Mouse (Mus musculus) hematopoietic stem cell, adult 5-6 weeks (primary cell): Measurements from ENCODE around the gene Gsap. TPM values are rescaled to one million over a fixed set of nuclear protein-coding genes. Genes with fewer than 3 reads are reported as not detected.

Experiments
- ATAC-seq, 2 experiments: fragments of 125-278 bp in 1 of 2; replicated peaks in 1 of 2; 2 replicates each; pipeline ENCODE4 v1.8.0; 2016 to 2017; ENCODE audit warnings: inconsistent platforms in 2 of 2, mild to moderate bottlenecking in 2 of 2, moderate number of reproducible peaks in 2 of 2, low read depth in 1 of 2, moderate TSS enrichment in 1 of 2; ENCODE audit not compliant: low FRiP score in 2 of 2, poor library complexity in 2 of 2, severe bottlenecking in 2 of 2, insufficient read depth in 1 of 2, low TSS enrichment in 1 of 2
- total RNA-seq: library from RNA; stranded (forward); fragments of 172-1452, 232-1000 nt; gene quantifications from 2 replicates; pipeline ENCODE4 v1.2.3, GENCODE M21; 2017

Gsap gene
- 11.6 and 24.8 TPM in 2 replicates for total RNA-seq

DNA sequence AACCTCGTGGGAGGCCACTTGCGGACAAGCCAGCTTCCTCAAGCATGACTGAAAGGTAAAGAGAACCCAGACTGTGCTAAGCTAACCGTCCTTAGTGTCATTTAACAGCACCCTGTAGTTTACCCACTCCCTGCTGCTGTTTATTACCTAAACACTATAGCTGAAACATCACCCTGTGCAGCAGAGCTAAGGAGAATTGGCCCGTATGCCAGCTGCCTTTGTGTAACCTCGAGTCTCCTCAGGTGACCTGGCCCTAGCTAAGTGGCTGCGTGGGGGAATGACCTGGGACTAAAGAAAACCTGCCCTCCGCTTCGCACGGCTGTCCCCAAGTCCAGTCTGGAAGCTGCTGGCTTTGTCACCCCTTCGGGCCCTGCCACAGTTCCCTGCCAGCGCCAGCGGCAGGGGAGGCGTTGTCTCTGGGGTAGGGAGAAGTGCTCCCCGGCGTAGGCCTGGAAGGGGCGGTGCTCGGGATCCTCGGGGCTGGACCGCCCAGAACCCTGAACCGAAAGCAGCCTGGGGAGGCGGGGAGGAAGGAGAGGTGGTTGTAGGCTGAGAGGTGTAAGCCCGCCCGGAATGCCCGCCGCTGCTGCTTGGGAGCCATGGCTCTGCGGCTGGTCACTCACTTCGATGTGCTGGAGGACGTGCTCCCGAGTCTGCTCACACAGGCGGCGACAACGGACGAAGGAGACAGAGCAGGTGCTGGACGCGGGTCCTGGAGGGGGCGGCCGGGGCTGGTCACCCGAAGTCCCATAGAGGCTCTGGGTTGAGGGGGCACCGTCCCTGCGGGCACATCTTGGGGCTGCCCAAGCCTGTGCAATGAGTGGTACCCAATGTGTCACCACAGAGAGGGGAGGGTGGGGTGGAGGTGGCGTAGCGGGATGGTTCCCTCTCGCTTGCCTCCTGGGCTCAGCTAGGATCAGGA, at the start of gene Gsap:
TSS of gene Gsap (plus strand) at position 492 of the 922 bp plus-strand sequence.
- ATAC-seq: peak; percentile 95 to 97

DNA sequence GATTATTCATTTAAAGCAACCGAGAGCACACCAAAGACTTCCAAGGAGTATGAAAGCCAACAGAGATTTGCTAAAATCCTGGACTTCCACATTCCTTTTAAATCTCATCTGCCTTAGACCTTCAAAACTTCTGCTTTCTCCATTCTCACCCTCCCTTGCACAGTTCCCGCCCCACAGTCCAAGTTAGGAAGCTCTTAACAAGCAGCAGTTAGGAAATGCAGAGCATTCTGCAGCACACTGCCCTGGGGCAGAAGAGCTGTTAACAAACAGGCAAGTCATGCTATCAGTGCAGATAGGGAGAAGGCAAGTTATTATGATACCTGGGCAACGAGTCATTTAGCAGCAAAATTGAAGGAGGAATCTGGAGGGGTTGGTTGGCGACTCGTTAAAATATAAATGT, 49.5 kb upstream of the Gsap start:
- ATAC-seq: no peak

DNA sequence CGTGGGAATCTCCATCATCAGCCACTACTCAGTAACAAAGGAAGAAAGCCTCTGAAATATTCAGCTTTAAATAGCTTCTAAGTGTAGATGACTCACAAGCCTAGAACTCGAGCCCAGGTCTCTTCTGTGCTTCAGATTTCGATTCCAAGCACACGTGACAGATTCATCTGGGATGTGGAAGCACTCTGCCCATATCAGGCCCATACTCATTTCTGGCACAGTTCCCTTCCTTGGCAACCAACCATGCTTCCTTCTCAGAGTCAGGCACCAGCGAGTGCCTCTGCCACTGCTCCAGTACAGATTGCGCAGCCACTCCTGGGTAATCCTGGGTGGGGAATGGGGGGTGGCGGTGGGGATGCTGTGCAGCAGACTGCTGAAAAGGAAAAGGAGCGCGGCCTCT, 46.5 kb upstream of the Gsap start:
- ATAC-seq: no peak

DNA sequence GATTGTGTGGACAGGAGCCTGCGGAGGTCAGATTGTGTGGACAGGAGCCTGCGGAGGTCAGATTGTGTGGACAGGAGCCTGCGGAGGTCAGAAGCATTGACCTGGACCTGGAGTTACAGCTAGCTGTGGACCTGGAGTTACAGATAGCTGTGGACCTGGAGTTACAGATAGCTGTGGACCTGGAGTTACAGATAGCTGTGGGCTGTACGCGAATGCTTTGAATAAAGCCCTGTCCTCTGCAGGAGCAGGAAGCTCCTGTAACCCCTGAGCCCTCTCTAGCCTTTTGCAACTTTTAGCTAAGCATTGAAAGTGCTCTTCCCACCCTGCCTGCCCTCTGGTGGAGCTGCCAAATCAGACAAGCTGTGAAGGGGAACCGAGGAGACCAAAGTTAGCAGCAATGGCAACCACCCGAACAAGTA, 44.9 kb upstream of the Gsap start:
- ATAC-seq: peak; percentile 87 to 90

DNA sequence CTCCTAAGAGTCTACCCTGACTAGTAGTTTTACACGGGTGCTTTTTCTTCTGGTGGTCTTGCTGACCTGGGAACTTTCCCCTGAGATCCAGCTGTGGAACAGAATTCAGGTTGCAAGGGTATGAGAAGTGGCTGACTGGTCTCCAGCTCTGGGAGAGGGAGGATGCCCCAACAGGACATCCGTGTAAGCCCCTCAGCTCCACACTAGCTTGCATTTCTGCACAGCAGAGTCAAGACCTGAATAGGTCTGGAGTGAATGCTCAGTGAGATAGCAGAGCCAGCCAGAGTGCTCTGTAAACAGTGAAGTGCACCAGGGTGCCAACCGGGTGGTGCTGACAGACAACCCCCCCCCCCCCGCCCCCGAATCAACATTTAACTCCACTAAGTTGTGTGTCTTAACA, 44.4 kb upstream of the Gsap start:
- ATAC-seq: no peak

DNA sequence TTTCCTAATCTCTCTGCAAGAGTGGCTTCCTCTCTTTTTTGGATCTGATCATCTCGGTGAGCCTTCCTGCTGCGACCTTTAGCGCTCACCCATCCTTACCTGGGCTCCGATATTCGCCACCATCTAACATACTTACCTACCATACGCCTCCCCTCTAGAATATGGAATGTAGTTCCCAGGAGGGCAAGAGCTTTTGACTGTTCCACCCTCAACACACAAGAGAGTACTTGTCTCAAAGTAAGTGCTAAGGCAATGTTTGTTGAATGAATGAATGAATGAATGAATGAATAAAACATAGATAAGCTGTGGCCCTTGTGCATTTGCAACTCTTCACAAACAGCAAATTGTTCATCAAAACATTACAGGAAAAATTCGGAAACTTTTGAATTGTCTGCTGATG, 43.0 kb upstream of the Gsap start:
- no peak for ATAC-seq

DNA sequence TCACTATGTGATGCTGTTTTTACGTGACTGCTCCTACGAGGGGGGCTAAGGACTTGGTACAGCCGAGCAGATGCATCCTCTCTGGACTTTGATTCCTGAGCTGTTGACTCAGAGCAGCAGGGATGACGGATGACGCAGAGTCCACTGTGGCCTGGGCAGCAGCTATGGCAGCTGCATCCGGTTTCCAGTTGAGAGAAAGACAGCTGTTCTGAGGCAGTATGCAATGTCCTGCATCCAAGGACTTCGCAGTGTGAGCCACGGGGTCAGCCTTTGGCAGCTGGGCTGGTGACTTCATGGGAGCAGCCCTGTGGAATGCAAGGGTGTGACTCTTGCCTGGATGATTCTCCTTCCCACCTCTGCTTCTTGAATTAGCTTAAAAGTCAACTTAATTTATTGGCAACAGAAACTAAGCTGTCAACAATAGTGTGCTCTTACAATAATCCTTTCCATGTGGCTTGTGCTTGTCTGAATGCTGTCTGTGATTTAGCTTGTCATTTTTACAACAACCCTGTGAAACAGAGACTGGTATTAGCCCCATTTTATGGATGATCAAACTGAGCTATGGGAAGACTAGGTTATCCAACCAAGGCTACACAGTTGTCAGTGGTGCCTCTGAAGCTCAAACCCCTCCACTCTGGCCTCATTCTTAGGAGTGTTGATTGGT, 41.4 kb upstream of the Gsap start:
- ATAC-seq: 0 out of 4 replicates have a peak, but pooled peaks of 1 of the 2 experiments have one; percentile 27

DNA sequence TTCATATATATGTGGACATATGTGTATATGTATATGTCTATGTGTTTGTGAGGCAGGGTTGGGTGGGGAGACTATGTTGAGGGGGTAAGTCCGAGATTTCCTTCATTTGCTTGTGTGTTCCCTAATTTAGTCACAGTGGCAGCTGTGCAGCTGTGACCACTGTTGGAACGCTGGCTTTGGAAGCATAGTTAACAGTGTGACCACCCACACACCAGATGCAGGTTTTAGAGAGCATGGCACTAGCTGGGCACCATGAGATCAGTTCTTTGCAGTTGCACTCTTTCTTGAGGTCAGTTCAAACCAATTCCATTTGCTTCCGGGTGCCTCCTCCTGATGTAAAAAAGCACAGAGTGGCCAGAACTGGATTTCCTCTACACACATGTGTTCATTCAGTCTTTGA, 37.7 kb upstream of the Gsap start:
- no peak for ATAC-seq

DNA sequence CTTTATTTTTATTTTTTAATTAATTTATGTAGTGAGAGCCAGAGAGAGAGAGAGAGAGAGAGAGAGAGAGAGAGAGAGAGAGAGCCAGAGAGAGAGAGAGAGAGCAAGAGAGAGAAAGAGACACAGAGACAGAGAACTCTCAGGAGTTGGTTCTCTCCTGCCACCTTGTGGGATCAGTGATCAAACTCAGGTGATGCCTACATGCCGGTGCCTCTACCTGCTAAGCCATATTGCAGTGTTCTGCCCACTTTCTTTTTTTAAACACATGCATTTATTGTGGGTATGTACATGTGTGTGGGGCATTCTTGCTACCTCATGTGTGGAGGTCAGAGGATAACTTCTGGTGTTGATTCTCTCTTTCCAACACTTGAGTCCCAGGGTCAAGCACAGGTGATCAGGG, 32.4 kb upstream of the Gsap start:
- no peak for ATAC-seq

DNA sequence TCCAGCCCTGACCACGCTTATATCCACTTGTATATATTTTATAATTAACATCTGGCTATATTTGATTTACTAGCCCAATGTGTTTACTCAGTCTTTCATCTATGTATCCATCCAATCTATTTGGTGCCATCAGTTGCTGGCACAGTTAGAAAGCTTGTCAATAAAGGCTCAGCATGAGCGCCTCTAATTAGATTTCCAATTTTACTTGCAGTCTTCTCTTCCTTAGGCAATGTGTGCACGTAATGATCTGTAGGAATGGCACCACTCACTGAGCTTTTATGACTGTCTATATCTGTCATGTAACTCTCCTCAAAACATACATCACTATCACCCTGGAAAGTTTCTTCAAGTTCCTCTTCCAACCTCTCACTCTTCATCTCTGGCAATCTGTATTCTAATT, 29.3 kb upstream of the Gsap start:
- no peak for ATAC-seq

DNA sequence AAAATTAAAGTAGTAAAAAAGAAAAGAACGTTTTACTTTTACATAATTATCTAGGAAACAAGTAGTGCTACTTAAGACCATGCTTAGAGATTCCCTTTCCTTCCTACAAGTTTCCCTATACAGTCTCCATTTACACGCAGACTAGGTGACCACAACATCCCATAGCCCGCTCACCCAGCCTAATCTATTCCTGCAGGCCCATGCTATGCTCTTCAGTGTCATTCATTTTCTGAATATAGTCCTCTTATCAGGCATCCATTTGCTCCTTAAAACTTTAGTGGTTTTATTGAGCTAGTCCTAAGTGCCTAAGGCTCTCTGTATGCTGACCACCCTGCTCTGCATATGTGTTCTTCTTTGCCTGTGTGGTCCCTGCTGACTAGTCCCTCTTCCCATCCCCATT, 26.5 kb upstream of the Gsap start:
- no peak for ATAC-seq

DNA sequence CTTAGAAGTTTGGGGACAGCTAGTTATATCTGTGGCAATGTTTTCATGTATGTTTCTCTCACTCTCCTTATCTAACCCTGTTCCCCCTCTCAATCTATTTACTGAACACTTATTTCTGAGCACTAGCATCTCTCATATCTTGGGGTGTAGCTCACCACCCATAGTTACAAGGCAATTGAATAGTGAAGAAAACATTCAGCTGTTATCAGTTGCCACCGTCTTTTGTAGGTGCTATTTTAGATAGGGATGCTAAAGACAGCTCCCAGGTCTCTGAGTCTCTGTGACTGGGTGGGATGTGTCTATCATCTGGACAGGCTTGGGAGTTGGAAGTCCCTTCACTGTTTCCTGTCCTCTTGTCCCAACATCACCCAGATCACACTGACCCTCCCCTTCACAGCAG, 25.3 kb upstream of the Gsap start:
- ATAC-seq: no peak

DNA sequence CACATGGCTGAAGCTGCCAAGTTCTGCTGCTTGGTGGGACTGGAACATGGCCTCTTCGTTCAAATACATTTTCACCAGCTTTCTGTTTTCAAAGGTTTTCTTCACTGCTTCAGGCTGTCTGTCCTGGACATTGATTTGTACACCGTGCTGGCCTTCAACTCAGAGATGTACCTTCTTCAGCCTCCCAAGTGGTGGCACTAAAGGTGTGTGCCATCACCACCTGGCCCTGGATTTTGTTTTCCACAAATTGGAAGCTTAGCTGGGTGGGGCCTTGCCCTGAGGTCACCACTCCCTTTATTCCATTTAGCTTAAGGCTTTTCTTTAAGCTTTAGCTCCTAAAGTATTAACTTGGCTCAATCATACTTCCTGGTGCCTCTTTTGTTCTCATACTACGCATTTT, 22.6 kb upstream of the Gsap start:
- no peak for ATAC-seq

DNA sequence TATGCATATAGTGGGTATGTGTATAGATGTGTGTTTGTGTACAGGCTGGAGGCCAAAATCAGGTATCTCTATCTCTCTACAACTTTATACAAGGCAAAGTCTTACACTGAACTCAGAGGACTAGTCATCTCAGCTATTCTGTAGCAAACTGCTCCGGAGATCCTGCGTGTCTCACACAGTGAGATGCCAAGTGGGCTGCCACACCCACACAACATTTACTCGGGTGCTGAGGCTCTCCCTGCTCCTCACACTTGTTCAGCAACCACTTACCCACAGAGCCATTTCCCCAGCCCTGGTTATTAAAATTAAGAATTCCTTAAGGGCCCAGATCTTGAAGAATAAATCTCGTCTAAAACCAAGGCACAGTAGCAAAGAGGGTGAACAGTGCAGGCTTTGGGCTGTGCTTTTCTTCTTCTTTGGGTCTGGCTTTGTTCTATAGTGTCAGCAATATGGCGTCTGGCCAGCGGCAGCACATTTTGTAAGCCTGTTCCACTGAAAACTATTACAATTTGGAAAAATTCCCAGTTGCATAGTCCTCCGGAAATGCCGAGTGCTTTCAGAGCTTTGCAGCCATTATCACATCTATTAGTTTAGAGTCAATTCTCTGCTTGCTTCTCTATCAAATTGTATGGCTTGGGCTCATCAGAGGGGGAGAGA, 17.2 kb upstream of the Gsap start:
- ATAC-seq: no peak

DNA sequence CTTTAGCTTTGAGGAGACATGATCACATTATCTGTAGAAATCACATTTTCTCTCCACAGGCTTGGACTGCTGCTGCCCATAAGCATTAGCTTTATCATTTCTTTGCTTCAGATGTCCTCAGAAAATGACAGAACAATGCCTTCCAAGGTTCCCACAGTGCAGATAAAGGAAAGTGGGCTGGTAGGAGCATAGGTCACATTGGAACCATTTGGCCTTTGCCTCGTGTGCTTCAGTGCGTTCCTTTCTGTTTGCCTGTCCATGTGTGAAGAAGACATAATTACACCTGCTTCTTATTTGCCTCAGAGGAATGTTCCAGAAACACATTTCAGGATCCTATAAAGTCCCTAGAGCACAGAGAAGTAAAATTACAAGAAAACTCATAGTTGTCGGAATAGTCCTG, 16.7 kb upstream of the Gsap start:
- no peak for ATAC-seq

DNA sequence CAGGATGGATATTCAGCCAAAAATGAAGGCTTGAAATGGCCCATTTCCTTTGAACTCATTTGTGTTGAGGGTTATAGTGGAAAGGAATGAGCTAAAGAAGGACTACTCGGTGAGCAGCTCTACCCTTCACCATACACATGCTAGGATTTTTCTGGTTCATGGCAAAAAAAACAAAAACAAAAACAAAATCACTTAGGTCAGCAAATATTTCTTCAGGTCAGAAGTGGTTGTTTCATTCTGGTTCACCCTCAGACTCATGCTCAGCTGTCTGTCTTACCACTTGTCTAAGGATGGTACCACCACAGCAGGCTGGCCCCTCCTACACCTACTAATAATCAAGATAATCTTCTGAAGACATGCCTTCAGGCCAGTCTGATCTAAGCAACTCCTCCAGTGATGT, 16.2 kb upstream of the Gsap start:
- no peak for ATAC-seq

DNA sequence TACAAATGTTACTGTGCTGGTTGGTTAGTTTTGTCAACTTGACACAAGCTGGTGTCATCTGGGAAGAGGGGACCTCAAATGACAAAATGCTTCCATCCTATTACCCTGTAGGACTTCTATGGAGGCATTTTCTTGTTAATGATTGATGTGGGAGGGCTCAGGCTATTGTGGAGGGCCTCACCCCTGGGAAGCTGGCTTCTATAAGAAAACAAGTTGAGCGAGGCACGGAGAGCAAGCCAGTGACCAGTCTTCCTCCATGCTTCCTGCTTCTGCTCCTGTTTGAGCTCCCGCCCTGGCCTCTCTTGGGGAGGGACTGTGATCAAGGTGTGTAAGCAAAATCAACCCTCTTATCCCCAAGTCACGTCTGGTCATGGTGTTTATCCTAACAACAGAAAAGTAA, 15.6 kb upstream of the Gsap start:
- ATAC-seq: no peak

DNA sequence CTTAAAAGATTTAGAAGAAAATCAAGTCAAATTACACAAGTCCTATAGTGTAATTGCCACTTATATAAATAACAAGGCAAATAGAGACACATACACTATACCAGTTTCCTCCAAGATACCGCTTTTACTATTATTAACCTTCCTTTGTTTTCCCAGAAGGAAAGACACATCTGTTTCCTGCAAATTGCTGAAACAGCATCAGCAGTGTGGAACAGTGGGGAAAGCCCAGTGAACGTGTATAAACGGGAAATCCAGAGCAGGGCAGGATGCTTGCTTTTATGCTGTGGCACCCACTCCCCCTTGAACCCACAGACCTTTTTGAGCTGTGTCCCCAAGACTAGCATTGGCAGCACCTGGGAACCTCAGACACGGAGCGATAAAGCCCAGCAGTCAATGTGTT, 15.2 kb upstream of the Gsap start:
- ATAC-seq: no peak
